Mouse (Mus musculus): ENCODE data around the gene Aloxe3. TPM values are rescaled to one million over a fixed set of nuclear protein-coding genes. Genes with fewer than 3 reads are reported as not detected.

Aloxe3 gene
- polyA plus RNA-seq, 1 experiment from 2014 or later, result 1.1 TPM

DNA sequence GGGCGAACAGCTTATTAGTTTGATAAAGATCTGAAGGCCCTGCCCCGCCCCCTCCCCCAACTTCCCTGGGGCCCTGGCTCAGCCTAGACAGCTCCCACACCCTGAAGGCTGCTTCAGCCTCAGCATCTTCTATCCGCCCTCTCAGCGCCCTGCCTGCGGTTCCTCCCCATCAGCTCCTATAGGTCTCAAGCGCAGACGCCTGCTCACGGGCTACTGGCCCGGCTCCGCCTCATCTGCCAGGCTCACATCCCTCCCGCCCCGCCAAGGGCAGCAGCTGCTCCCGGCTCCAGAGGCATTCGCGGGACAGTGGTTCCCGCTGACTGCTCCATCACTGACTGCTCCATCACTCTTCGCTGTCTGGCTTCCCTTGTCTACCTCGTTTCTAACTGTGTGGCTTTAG, 31.1 kb downstream of the Aloxe3 start, which contains the start of gene Alox12b:
TSS of gene Alox12b (plus strand) at position 190 of the 400 bp plus-strand sequence.
- peak within 1 kb of the TSS; percentile 55 for H3K4me2 ChIP-seq
- peaks cover 9% of the 10 kb centered on the region for H3K4me1 ChIP-seq
- H3K9me3 ChIP-seq, result no peaks in the 10 kb centered on the region
- 4% methylated on average over 18 of the region's 18 CpGs for WGBS
- peak within 1 kb of the TSS; percentile 61 for H3K9ac ChIP-seq
- H3K4me3 ChIP-seq, result peak within 1 kb of the TSS; percentile 31
- no peak for ATAC-seq (ENCODE audit: insufficient number of reproducible peaks, insufficient read depth, low FRiP score, low TSS enrichment, low read depth)
- H3K36me3 ChIP-seq, result no peaks in the 10 kb centered on the region
- H3K27ac ChIP-seq, result no peak within 1 kb of the TSS
- peaks cover 46% of the 10 kb centered on the region for H3K27me3 ChIP-seq

DNA sequence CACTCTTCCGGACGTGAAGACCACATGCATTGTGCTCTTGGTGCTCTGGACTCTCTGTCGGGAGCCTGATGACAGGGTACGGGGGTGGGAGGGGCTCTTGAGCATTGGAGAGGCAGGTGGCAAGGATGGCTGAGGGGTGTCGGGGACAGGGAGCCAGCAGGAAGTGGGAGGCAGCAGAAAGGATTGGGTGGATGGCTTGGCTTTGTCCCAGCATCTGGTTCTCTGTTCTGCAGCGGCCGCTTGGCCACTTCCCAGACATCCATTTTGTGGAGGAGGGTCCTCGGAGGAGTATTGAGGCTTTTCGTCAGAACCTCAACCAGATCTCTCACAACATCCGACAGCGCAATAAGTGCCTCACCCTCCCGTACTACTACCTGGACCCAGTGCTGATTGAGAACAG, 43.6 kb downstream of the Aloxe3 start:
- Histone ChIP-seq H3K4me1 (no peaks in the 10 kb centered on the region), H3K36me3 (no peaks in the 10 kb centered on the region), H3K4me2 (no peak overlapping the region), H3K27ac (no peak overlapping the region), H3K9me3 (no peaks in the 10 kb centered on the region), H3K4me3 (no peak overlapping the region), H3K9ac (no peak overlapping the region), H3K27me3 (peaks cover 16% of the 10 kb centered on the region; the same call in 1 of the 2 replicates)
- ATAC-seq (ENCODE audit: insufficient number of reproducible peaks, insufficient read depth, low FRiP score, low TSS enrichment, low read depth), result no peak
- 82% methylated on average over 12 of the region's 12 CpGs for WGBS

DNA sequence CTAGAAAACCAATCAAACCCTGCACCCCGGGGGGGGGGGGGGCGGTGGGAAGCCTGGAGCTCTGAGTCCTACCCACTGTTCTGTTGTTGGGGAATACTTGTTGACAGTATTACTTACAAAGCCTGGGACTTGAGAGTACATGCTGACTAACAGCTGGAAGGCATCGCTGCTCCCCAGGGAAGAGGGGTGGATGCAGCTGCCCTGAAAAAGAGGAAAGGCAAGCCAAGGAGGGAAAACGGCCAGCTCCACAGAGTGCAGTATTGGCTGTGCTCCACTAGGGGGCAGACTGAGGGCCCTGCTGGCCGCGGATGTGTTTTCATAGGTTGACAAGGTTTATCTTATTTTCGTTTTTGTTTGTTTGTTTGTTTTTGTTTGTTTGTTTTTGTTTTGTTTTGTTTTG, 45.9 kb downstream of the Aloxe3 start:
- Histone ChIP-seq H3K4me2 (no peak overlapping the region), H3K27me3 (no peaks in the 10 kb centered on the region), H3K4me3 (no peak overlapping the region), H3K9me3 (no peaks in the 10 kb centered on the region), H3K9ac (no peak overlapping the region), H3K27ac (no peak overlapping the region), H3K36me3 (no peaks in the 10 kb centered on the region), H3K4me1 (no peaks in the 10 kb centered on the region)
- ATAC-seq (ENCODE audit: insufficient number of reproducible peaks, insufficient read depth, low FRiP score, low TSS enrichment, low read depth), result no peak
- WGBS, result 30% methylated on average over 7 of the region's 7 CpGs

DNA sequence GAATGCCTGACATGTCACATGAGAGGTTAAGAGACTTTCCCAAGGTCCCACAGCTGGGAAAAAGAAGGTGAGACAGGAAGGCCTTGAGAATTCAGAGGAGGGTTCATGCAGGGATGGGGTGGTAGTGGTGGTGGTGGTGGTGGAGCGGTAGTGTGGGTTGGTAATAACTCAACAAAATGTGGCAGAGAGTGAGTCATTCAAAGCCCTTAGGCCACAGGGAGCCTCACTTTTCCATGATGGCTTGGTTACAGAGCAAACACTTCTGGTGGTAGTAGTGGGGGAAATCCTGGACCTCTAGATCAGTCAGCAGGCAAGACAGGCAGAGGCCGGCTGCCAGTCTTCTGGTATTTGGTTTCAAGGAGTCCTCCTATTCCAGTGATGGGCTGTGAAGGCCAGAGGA, 46.9 kb downstream of the Aloxe3 start:
- Histone ChIP-seq H3K9ac (no peak overlapping the region), H3K36me3 (no peaks in the 10 kb centered on the region), H3K27ac (no peak overlapping the region), H3K4me3 (no peak overlapping the region), H3K27me3 (no peaks in the 10 kb centered on the region), H3K9me3 (no peaks in the 10 kb centered on the region), H3K4me1 (no peaks in the 10 kb centered on the region), H3K4me2 (no peak overlapping the region)
- ATAC-seq (ENCODE audit: insufficient number of reproducible peaks, insufficient read depth, low FRiP score, low TSS enrichment, low read depth), result no peak
- WGBS, result 89% methylated on average over 2 of the region's 2 CpGs

DNA sequence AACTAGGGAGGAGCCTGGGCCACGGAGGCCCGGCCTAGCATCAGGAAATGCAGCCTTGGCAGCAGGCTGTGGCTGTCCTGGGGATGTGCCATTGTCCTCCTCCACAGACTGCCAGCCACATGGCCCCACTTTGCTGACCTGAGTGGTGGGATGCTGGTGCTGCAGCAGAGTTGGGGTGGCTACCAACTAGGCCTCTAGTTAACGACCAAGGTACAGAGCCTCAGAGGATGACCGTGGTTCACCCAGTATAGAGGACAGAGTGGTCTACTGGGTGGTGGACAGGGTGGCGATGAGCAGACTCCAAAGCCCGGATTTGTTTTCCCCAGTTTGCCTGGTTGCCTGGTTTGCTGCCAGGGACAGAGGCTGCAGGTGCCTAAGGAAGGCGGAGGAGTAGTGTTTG, 49.0 kb downstream of the Aloxe3 start:
- Histone ChIP-seq H3K4me3 (no peak overlapping the region), H3K9ac (no peak overlapping the region), H3K27ac (no peak overlapping the region), H3K4me2 (no peak overlapping the region), H3K27me3 (no peaks in the 10 kb centered on the region), H3K36me3 (no peaks in the 10 kb centered on the region), H3K4me1 (no peaks in the 10 kb centered on the region), H3K9me3 (no peaks in the 10 kb centered on the region)
- 90% methylated on average over 7 of the region's 7 CpGs for WGBS
- ATAC-seq (ENCODE audit: insufficient number of reproducible peaks, insufficient read depth, low FRiP score, low TSS enrichment, low read depth), result no peak

DNA sequence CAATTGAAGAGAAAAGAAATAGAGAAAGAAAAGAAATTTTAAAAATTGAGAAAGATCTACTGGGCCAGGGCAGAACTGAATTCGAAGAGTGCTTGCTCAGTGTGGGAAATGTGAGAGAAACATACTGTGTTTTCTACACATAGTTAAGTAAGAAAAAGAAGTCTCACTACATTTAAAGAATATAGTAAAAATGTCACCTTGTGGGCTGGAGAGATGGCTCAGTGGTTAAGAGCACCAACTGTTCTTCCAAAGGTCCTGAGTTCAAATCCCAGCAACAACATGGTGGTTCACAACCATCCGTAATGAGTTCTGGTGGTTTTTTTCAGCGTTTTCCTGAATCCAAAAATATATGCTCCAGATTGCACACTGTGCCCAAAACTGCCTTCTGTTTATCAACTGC, 52.8 kb downstream of the Aloxe3 start:
- Histone ChIP-seq H3K4me3 (no peak overlapping the region), H3K9me3 (no peaks in the 10 kb centered on the region), H3K9ac (no peak overlapping the region), H3K36me3 (no peaks in the 10 kb centered on the region), H3K27me3 (no peaks in the 10 kb centered on the region), H3K4me2 (no peak overlapping the region), H3K4me1 (no peaks in the 10 kb centered on the region), H3K27ac (no peak overlapping the region)
- no peak for ATAC-seq (ENCODE audit: insufficient number of reproducible peaks, insufficient read depth, low FRiP score, low TSS enrichment, low read depth)
- whole genome bisulfite sequencing, result 78% methylated on average over 3 of the region's 3 CpGs

DNA sequence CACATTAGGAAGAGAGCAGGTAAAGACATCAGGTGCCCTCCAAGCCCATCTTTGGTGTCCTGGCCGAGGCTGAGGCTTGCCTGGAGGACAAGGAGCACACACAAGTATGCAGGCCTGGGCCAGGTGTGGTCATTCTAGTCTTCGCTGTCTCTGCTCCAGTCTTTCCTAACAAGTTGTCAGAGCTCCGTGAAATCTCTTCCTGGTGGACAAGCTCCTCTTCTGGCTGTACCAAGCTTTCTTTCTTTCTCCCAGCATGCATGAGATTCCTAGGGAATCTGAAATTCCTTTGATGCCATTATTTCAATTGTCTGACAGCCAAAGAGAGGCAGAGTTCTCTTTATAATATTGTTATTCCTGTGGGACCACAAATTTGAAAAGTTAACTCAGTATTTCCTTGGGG, 53.8 kb downstream of the Aloxe3 start:
- Histone ChIP-seq H3K4me1 (no peaks in the 10 kb centered on the region), H3K4me2 (no peak overlapping the region), H3K9ac (no peak overlapping the region), H3K27me3 (no peaks in the 10 kb centered on the region), H3K9me3 (no peaks in the 10 kb centered on the region), H3K27ac (no peak overlapping the region), H3K36me3 (no peaks in the 10 kb centered on the region), H3K4me3 (no peak overlapping the region)
- ATAC-seq (ENCODE audit: insufficient number of reproducible peaks, insufficient read depth, low FRiP score, low TSS enrichment, low read depth), result no peak
- WGBS, result 69% methylated on average over 3 of the region's 3 CpGs

- no peak overlapping the region for H3K27ac ChIP-seq
- H3K36me3 ChIP-seq, result no peaks in the 10 kb centered on the region
- ATAC-seq (ENCODE audit: insufficient number of reproducible peaks, insufficient read depth, low FRiP score, low TSS enrichment, low read depth), result no peak
- no peaks in the 10 kb centered on the region for H3K27me3 ChIP-seq
- H3K4me2 ChIP-seq, result no peak overlapping the region
- no peak overlapping the region for H3K4me3 ChIP-seq
- WGBS, result 86% methylated on average over 4 of the region's 4 CpGs
- no peaks in the 10 kb centered on the region for H3K9me3 ChIP-seq
- no peaks in the 10 kb centered on the region for H3K4me1 ChIP-seq
- H3K9ac ChIP-seq, result no peak overlapping the region
Measured at GRCm38 (mm10) chr11:69180120-69180519, 54.4 kb downstream of the Aloxe3 start.

DNA sequence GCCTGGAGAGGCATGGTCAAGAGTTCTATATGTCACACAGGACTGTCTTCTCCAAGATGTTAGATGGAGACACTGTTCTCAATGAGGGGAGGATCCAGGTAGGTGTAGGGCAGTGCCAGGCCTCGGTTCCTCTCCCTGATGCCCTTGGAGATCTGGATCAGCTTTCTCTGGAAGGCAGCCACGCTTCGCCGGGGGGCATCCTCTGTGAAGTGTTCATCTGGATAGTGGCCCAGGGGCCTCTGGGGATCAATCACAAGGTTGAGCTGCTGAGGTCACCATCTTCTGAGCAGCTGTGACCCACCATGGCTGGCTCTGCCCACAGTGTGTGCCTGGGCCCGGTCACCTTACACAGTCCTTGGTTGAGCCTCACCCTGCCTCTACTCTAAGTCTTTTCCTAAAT, 59.3 kb downstream of the Aloxe3 start:
- no peaks in the 10 kb centered on the region for H3K9me3 ChIP-seq
- 82% methylated on average over 5 of the region's 5 CpGs for WGBS

DNA sequence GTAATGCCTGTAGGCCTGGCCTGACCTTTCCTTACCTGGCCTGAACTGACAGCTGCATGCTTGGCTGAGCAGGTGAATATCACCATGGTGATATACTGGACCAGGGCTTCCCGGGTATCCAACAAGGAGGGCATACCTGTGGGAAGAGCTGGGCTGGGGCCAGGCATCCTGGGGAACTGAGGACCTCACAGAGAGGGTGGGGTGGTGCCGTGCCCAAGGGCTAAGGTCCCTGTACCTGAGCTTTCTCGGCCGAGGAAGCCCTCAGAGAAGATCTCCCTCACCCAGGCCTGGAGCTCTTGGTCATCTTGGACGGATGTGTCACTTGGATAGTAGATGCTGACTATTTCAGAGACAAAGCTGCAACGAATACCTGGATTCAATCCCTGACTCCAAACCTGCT, 60.2 kb downstream of the Aloxe3 start:
- Histone ChIP-seq H3K27ac (no peak overlapping the region), H3K9ac (no peak overlapping the region), H3K36me3 (no peaks in the 10 kb centered on the region), H3K4me2 (no peak overlapping the region), H3K4me1 (no peaks in the 10 kb centered on the region), H3K27me3 (no peaks in the 10 kb centered on the region; the same call in 1 of the 2 replicates), H3K4me3 (no peak overlapping the region), H3K9me3 (no peaks in the 10 kb centered on the region)
- WGBS, result 86% methylated on average over 6 of the region's 6 CpGs
- ATAC-seq (ENCODE audit: insufficient number of reproducible peaks, insufficient read depth, low FRiP score, low TSS enrichment, low read depth), result no peak

More for the DNA sequence above, 59.3 kb downstream of the Aloxe3 start:
- Histone ChIP-seq H3K9ac (no peak overlapping the region), H3K4me2 (no peak overlapping the region), H3K27me3 (no peaks in the 10 kb centered on the region; the same call in 1 of the 2 replicates), H3K36me3 (no peaks in the 10 kb centered on the region), H3K4me3 (no peak overlapping the region), H3K4me1 (no peaks in the 10 kb centered on the region), H3K27ac (no peak overlapping the region)
- ATAC-seq (ENCODE audit: insufficient number of reproducible peaks, insufficient read depth, low FRiP score, low TSS enrichment, low read depth), result no peak

DNA sequence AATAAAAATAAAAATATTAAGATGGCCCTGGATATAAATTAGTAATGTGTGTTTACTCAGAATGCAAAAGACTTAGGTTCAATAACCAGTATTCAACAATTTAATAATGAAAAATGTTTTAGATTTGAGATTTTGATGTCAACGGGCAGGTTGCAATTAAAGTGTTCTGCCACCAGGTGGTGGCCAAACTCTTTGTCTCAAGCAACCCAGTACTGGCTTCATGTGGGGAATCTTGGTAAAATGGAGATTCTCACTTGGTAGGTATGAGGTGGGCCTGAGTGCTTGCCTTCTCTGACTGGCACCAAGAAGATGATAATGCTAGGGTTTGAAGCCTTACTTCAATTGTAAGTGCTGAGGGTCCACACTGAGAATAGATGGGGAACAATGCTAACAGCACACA, 67.1 kb downstream of the Aloxe3 start:
- no peak; the same call in 1 of the 2 replicates for ATAC-seq (ENCODE audit: insufficient number of reproducible peaks, insufficient read depth, low FRiP score, low TSS enrichment, low read depth)
- Histone ChIP-seq H3K9me3 (no peaks in the 10 kb centered on the region), H3K4me3 (no peak overlapping the region), H3K9ac (no peak overlapping the region), H3K4me1 (peaks cover 14% of the 10 kb centered on the region), H3K27me3 (peaks cover 29% of the 10 kb centered on the region), H3K36me3 (no peaks in the 10 kb centered on the region), H3K27ac (no peak overlapping the region), H3K4me2 (no peak overlapping the region)
- WGBS, result 3% methylated on average over 1 of the region's 1 CpGs

- 5% methylated on average over 5 of the region's 5 CpGs for WGBS
- peaks cover 40% of the 10 kb centered on the region for H3K27me3 ChIP-seq
- H3K4me2 ChIP-seq, result peak overlapping the region; percentile 63
Measured at GRCm38 (mm10) chr11:69196766-69197165, 71.1 kb downstream of the Aloxe3 start.

DNA sequence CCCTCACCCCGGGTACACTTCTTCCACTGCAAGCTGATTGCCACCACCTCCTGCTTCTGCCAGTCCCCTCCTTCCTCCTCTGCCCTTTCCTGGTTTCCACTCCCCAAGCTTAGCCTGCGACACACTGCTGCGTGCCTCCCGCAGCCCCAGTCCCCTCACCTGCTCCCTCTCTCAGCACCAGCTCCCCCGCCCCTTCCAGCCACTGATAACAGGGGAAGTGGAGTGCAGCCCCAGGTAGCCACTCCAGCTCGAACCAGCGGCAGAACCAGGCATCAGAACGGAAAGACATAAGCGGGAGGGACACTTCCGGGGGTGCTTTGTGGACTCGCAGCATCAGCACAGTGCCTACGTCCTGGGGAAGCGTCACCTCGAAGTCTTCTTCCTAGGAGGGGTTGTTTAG, 71.5 kb downstream of the Aloxe3 start:
- Histone ChIP-seq H3K4me2 (peak overlapping the region; percentile 63), H3K36me3 (no peaks in the 10 kb centered on the region), H3K9ac (peak overlapping the region; percentile 65), H3K4me1 (peaks cover 14% of the 10 kb centered on the region), H3K4me3 (peak overlapping the region; percentile 40), H3K27ac (no peak overlapping the region), H3K9me3 (no peaks in the 10 kb centered on the region), H3K27me3 (peaks cover 40% of the 10 kb centered on the region)
- WGBS, result 1% methylated on average over 14 of the region's 14 CpGs
- no peak for ATAC-seq (ENCODE audit: insufficient number of reproducible peaks, insufficient read depth, low FRiP score, low TSS enrichment, low read depth)

More at GRCm38 (mm10) chr11:69196766-69197165, 71.1 kb downstream of the Aloxe3 start:
- Histone ChIP-seq H3K27ac (no peak overlapping the region), H3K4me1 (peaks cover 14% of the 10 kb centered on the region), H3K4me3 (peak overlapping the region; percentile 40), H3K36me3 (no peaks in the 10 kb centered on the region), H3K9me3 (no peaks in the 10 kb centered on the region), H3K9ac (peak overlapping the region; percentile 65; the same call in 1 of the 2 replicates)
- no peak for ATAC-seq (ENCODE audit: insufficient number of reproducible peaks, insufficient read depth, low FRiP score, low TSS enrichment, low read depth)
